In the genomic region with DNA sequence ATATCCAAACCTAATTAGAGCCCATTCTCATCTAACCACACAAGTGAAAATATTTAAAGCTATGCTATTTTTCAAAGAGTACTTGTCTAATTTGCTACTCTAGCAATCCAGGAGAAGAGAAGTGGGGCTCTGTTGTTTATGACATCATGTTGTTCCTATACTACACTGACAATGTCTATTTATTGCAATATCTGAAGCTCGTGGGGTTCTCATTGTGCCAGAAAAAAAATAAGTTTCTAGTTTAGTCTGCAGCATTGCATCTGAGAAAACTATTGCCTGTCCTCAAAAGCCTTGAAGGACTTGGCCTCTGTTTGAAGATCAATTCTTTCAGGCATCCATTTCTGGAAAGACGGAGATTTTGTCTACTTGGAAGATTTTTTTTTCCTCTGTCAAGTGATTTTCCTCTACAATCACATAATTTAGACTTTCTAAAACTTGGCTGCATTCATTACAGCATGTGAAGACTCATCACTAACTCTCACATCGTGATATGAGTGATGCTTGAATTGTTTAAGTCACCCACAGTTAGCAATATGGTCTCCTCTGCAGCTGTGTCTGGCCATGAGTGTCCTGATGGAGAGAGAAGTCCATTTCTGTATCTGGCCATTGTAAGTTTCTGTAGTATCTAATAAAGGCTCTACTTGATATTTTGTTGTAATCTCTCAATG, we compare ENCODE assay signal across 23 mouse cellular contexts. TPM values are rescaled to one million over a fixed set of nuclear protein-coding genes. Genes with fewer than 3 reads are reported as not detected.
DNase-seq lines count a peak whose midpoint lies in the region; ATAC-seq and TF ChIP-seq lines count a peak whose summit lies in the region.
"Had no signal": no experiment of that assay in that cellular context is flagged by ENCODE, and none has a peak within 500 bp of the region (broad histone marks: within the 10 kb centered on the region; RNA-seq: fewer than 3 reads in every experiment).

No protein-coding gene starts in this region.

- peak; percentile 87 for ATAC-seq in lung, embryonic 14.5 days (ENCODE audit: insufficient read depth)
- peak; percentile 89 for ATAC-seq in lung, embryonic 16.5 days (ENCODE audit: low read depth)
- ATAC-seq: forebrain, embryonic 13.5 days; forebrain, embryonic 16.5 days had no signal

- intact Hi-C loops in left cerebral cortex, adult 2 months (cut with DNase I), result loop anchor here (1.0 kb wide), 1 partner anchor 46 kb away; a partner anchor contains a TSS

- no peak overlapping the region for H3K4me2 ChIP-seq in lung, embryonic 14.5 days
- H3K4me2 ChIP-seq in lung, embryonic 16.5 days (ENCODE audit: low read depth, low read length), result no peak overlapping the region
- H3K4me2 ChIP-seq: embryonic facial prominence, embryonic 12.5 days; forebrain, embryonic 13.5 days had no signal

- peak; percentile 61 for DNase-seq in lung, embryonic 14.5 days
- DNase-seq in lung, adult 2 months, result no peak
- no peak for DNase-seq in lung, postnatal 4 days
- DNase-seq in lung, postnatal 10 days, result peak; percentile 4
- DNase-seq in lung, adult 18-20 months, result no peak
- DNase-seq in telencephalon, adult 2 months (ENCODE audit: low read depth, low spot score), result peak; percentile 2
- no peak for DNase-seq in left cerebral cortex, adult 2 months (ENCODE audit: extremely low spot score in 1 of 2, low spot score in 2 of 2)
- DNase-seq: adrenal gland, adult 2 months; adrenal gland, postnatal 10 days; adrenal gland, postnatal 25 days; cerebellum, adult 11-12 months; cerebellum, adult 2 months; cerebellum, adult 9-10 months; cerebellum, postnatal 10 days; cerebellum, postnatal 25 days had no signal

- no peaks in the 10 kb centered on the region for H3K27me3 ChIP-seq in lung, embryonic 14.5 days (ENCODE audit: insufficient read depth, low read length)
- no peaks in the 10 kb centered on the region for H3K27me3 ChIP-seq in lung, embryonic 16.5 days (ENCODE audit: control insufficient read depth, insufficient read depth, low read depth, low read length)
- H3K27me3 ChIP-seq: embryonic facial prominence, embryonic 12.5 days; forebrain, embryonic 13.5 days had no signal

- no peak overlapping the region for H3K9ac ChIP-seq in lung, embryonic 14.5 days
- no peak overlapping the region for H3K9ac ChIP-seq in lung, embryonic 16.5 days (ENCODE audit: low read length)
- H3K9ac ChIP-seq: embryonic facial prominence, embryonic 12.5 days; forebrain, embryonic 13.5 days had no signal

- WGBS in lung, embryonic 14.5 days, result 40% methylated on average over 3 of the region's 3 CpGs
- 56% methylated on average over 3 of the region's 3 CpGs for WGBS in lung, adult 2 months
- 50% methylated on average over 3 of the region's 3 CpGs for WGBS in lung, embryonic 16.5 days

- no peaks in the 10 kb centered on the region for H3K4me1 ChIP-seq in lung, embryonic 14.5 days (ENCODE audit: insufficient read depth)
- no peaks in the 10 kb centered on the region for H3K4me1 ChIP-seq in lung, adult 2 months (ENCODE audit: control insufficient read depth, insufficient read depth, low read length)
- H3K4me1 ChIP-seq in lung, embryonic 16.5 days (replicated peaks; ENCODE audit: control insufficient read depth, insufficient read depth, low read length), result no peaks in the 10 kb centered on the region
- H3K4me1 ChIP-seq: embryonic facial prominence, embryonic 10.5 days; embryonic facial prominence, embryonic 12.5 days had no signal

- H3K27ac ChIP-seq in lung, embryonic 14.5 days (ENCODE audit: low read depth), result no peak overlapping the region
- no peak overlapping the region for H3K27ac ChIP-seq in lung, embryonic 16.5 days (ENCODE audit: low read length)
- H3K27ac ChIP-seq in left cerebral cortex, adult 2 months, result no peak overlapping the region
- H3K27ac ChIP-seq: embryonic facial prominence, embryonic 10.5 days; embryonic facial prominence, embryonic 12.5 days; forebrain, embryonic 13.5 days had no signal

- H3K36me3 ChIP-seq in lung, embryonic 14.5 days (ENCODE audit: insufficient read depth), result no peaks in the 10 kb centered on the region
- H3K36me3 ChIP-seq in lung, embryonic 16.5 days (ENCODE audit: control insufficient read depth, insufficient read depth, low read length), result no peaks in the 10 kb centered on the region
- H3K36me3 ChIP-seq: embryonic facial prominence, embryonic 10.5 days; embryonic facial prominence, embryonic 12.5 days had no signal

- H3K4me3 ChIP-seq in lung, embryonic 14.5 days (ENCODE audit: low read depth, low read length), result no peak overlapping the region
- H3K4me3 ChIP-seq in lung, adult 2 months (replicated peaks; ENCODE audit: extremely low read depth, low read depth, low read length), result no peak overlapping the region
- no peak overlapping the region for H3K4me3 ChIP-seq in lung, embryonic 16.5 days (ENCODE audit: low read length)
- H3K4me3 ChIP-seq in left cerebral cortex, adult 2 months, result no peak overlapping the region
- H3K4me3 ChIP-seq: embryonic facial prominence, embryonic 10.5 days; embryonic facial prominence, embryonic 12.5 days; forebrain, embryonic 13.5 days had no signal

- no peaks in the 10 kb centered on the region for H3K9me3 ChIP-seq in lung, embryonic 14.5 days (ENCODE audit: low read depth, low read length)
- H3K9me3 ChIP-seq in lung, embryonic 16.5 days (ENCODE audit: control insufficient read depth, low read length), result no peaks in the 10 kb centered on the region
- H3K9me3 ChIP-seq: embryonic facial prominence, embryonic 10.5 days; embryonic facial prominence, embryonic 12.5 days; forebrain, embryonic 13.5 days had no signal

- no peak for TF ChIP-seq POLR2A in lung, adult 2 months (IDR thresholded peaks at IDR 0.05; ENCODE audit: borderline replicate concordance, extremely low read depth, low read depth, low read length)

- TF ChIP-seq CTCF in lung, embryonic 14.5 days (IDR thresholded peaks at IDR 0.05; ENCODE audit: low read depth), result no peak
- TF ChIP-seq CTCF in lung, adult 2 months (IDR thresholded peaks at IDR 0.05; ENCODE audit: insufficient read depth, low read length), result no peak
- TF ChIP-seq CTCF in left cerebral cortex, adult 2 months (IDR thresholded peaks at IDR 0.05), result no peak

RNA-seq across cellular contexts. Expression of a gene that starts 16.6 kb away (rescaled TPM):
- polyA plus RNA-seq in lung, embryonic 14.5 days (2014; fragmentation: Nextera tagmentation; extraction: Ambion mirVana), result not detected in 2 replicates
- polyA plus RNA-seq in lung, adult 2 months (2012; rRNA removed), result not detected in 2 replicates
- polyA plus RNA-seq in lung, embryonic 16.5 days (2015; fragmentation: Nextera tagmentation; extraction: Ambion mirVana), result not detected in 2 replicates
- total RNA-seq in left cerebral cortex, adult 2 months (2021), result under 1 TPM; 0.48 to 0.63 TPM
- total RNA-seq: adrenal gland, adult 2 months; adrenal gland, postnatal 10 days; adrenal gland, postnatal 25 days; adrenal gland, postnatal 4 days; MEL had no signal
- polyA plus RNA-seq: adrenal gland, adult 2 months; C2C12 had no signal

RNA-seq across cellular contexts. Expression of a gene that starts 46.7 kb away (rescaled TPM):
- polyA plus RNA-seq in lung, embryonic 14.5 days (2014; fragmentation: Nextera tagmentation; extraction: Ambion mirVana), result 45.9 and 48.0 TPM in 2 replicates
- polyA plus RNA-seq in lung, adult 2 months (2012; rRNA removed), result 0.19 and 0.69 TPM in 2 replicates
- polyA plus RNA-seq in lung, embryonic 16.5 days (2015; fragmentation: Nextera tagmentation; extraction: Ambion mirVana), result 34.4 and 39.7 TPM in 2 replicates
- total RNA-seq in left cerebral cortex, adult 2 months (2021), result 1 to 10 TPM; 2.6 to 2.9 TPM

RNA-seq across cellular contexts. Expression of a gene that starts 46.7 kb away (rescaled TPM):
- polyA plus RNA-seq in lung, embryonic 14.5 days (2014; fragmentation: Nextera tagmentation; extraction: Ambion mirVana), result 40.5 and 45.0 TPM in 2 replicates
- 1.8 and 2.3 TPM in 2 replicates for polyA plus RNA-seq in lung, adult 2 months (2012; rRNA removed)
- polyA plus RNA-seq in lung, embryonic 16.5 days (2015; fragmentation: Nextera tagmentation; extraction: Ambion mirVana), result 24.4 and 30.4 TPM in 2 replicates
- total RNA-seq in left cerebral cortex, adult 2 months (2021), result 10 to 100 TPM; 75.5 to 82.6 TPM

Comparison
In these comparisons a context has a peak if more than half of its experiments do, and no peak if none do; other contexts are left out.
1. DNase-seq: peak in lung, embryonic 14.5 days (single experiment), lung, postnatal 10 days (single experiment) and telencephalon, adult 2 months (single experiment); none in lung, adult 2 months (single experiment), lung, postnatal 4 days (0 of 2), lung, adult 18-20 months (0 of 2) and left cerebral cortex, adult 2 months (0 of 2).
2. RNA of a gene that starts 46.7 kb away (polyA plus RNA-seq): 45.9 to 48.0 TPM in lung, embryonic 14.5 days and 34.4 to 39.7 TPM in lung, embryonic 16.5 days; 0.19 to 0.69 TPM in lung, adult 2 months; every median in the first group is over 10 times any median in the second.